Mouse (Mus musculus) hindbrain, embryonic 13.5 days (tissue): ENCODE results near the gene Itm2c. TPM values are rescaled to one million over a fixed set of nuclear protein-coding genes. Genes with fewer than 3 reads are reported as not detected.

ENCODE experiments used
- ATAC-seq: fragments of 200-750 bp; cut with Nextera tagmentation; 2 replicates; pipeline ENCODE4 v1.8.0; 2017; ENCODE audit warnings: moderate TSS enrichment; ENCODE audit not compliant: low FRiP score
- H3K27ac ChIP-seq: fragments of 300-500 bp; sonication (generic); 2 replicates; pipeline ENCODE4 v1.5.1; 2015; ENCODE audit warnings: inconsistent platforms, mild to moderate bottlenecking, moderate library complexity
- H3K27me3 ChIP-seq: fragments of 300-500 bp; sonication (generic); 2 replicates; pipeline ENCODE4 v1.6.1; 2015; ENCODE audit warnings: mild to moderate bottlenecking, inconsistent platforms
- H3K36me3 ChIP-seq: fragments of 300-500 bp; sonication (generic); 2 replicates; pipeline ENCODE4 v1.6.1; 2015; ENCODE audit warnings: mild to moderate bottlenecking, inconsistent platforms
- H3K4me1 ChIP-seq: fragments of 300-500 bp; sonication (generic); replicated peaks from 2 replicates; pipeline ENCODE4 v1.6.1; 2015; ENCODE audit warnings: inconsistent platforms
- H3K4me2 ChIP-seq: fragments of 300-500 bp; sonication (generic); 2 replicates; pipeline ENCODE4 v1.6.1; 2015; ENCODE audit warnings: inconsistent platforms, mild to moderate bottlenecking, moderate library complexity
- H3K4me3 ChIP-seq: fragments of 300-500 bp; sonication (generic); 2 replicates; pipeline ENCODE4 v1.5.1; 2015; ENCODE audit warnings: mild to moderate bottlenecking, inconsistent platforms
- H3K9ac ChIP-seq: fragments of 300-500 bp; sonication (generic); 2 replicates; pipeline ENCODE4 v1.6.1; 2015; ENCODE audit warnings: mild to moderate bottlenecking, inconsistent platforms
- H3K9me3 ChIP-seq: fragments of 300-500 bp; sonication (generic); 2 replicates; pipeline ENCODE4 v1.6.1; 2016; ENCODE audit warnings: inconsistent platforms
- WGBS: fragments of 180-500 bp; shearing (Covaris S2); methylation state at CpG from one replicate; pipeline ENCODE4 v1.1.7; 2015; 5-methylcytosine and 5-hydroxymethylcytosine counted together
- polyA plus RNA-seq: library from polyadenylated mRNA; unstranded; fragments of >200 nt; fragmentation: Nextera tagmentation; extraction: Ambion mirVana; gene quantifications from 2 replicates; pipeline ENCODE4 v1.2.1, GENCODE M21; 2015

Itm2c gene
- polyA plus RNA-seq, 1 experiment from 2014 or later, result 166 TPM

DNA sequence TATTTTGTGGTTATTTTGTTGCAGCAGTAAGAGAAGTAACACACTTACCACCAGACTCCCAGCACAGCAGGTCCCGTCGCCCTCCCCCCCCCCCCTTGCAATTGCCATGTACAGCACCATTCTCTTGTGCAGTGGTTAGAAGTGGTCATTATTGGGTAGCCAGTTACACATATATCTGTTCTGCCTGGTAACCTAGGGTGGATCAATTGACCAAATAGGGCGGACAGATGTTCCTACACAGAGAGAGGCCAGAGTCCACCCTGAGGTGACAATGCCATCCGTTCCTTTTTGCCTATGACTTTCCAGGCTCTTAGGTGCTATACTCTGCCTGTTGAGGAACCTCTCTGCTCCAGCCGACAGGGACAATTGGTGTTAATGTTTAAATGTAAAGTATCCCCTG lies 31.1 kb downstream of the Itm2c start:
- no peak overlapping the region for H3K9ac ChIP-seq
- H3K9me3 ChIP-seq, result no peaks in the 10 kb centered on the region
- H3K27ac ChIP-seq, result no peak overlapping the region
- peaks cover 38% of the 10 kb centered on the region for H3K4me1 ChIP-seq
- no peaks in the 10 kb centered on the region for H3K27me3 ChIP-seq
- no peak overlapping the region for H3K4me2 ChIP-seq
- H3K4me3 ChIP-seq, result no peak overlapping the region
- no peak for ATAC-seq
- 82% methylated on average over 5 of the region's 5 CpGs for WGBS
- H3K36me3 ChIP-seq, result no peaks in the 10 kb centered on the region

DNA sequence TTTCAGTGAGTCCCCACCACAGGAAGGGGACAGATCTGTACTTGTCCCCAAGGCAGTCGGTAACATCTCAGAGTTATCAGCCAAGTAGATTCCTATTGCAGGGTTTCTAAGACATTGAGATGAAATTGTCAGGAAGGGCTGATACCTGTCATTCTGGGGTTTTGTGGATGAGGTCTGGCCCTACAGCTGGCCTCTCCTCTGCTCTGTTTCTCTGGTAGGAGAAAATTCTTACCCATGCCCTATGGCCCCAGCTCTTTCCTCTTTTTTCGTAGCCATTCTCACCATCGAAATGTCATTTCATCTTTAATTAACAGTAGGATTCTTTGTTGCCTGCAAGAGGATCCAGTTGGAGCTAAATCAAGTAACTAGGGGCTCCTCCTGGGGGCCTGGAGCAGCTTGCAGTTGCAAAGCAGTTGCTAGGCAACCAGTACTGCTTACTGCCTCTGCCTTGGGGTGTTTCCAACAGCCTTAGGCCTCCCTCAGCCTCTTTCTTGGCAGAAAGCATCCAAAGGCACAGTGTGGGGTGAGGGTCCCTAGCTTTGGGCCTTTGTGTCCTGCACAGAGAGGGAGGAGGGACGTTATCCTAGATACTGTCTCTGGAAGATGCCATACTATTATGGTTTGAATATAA lies 34.1 kb downstream of the Itm2c start, which contains the start of gene 4933407L21Rik:
TSS of gene 4933407L21Rik (plus strand) at position 427 of the 631 bp plus-strand sequence.
- H3K27me3 ChIP-seq, result no peaks in the 10 kb centered on the region
- peak within 1 kb of the TSS; percentile 19; the same call in 1 of the 2 replicates for H3K4me2 ChIP-seq
- WGBS, result 21% methylated on average over 4 of the region's 4 CpGs
- no peak within 1 kb of the TSS for H3K4me3 ChIP-seq
- no peaks in the 10 kb centered on the region for H3K9me3 ChIP-seq
- 0 out of 2 replicates have a peak within 1 kb of the TSS, but pooled peaks have one; percentile 13 for H3K9ac ChIP-seq
- H3K36me3 ChIP-seq, result no peaks in the 10 kb centered on the region
- peak within 1 kb of the TSS; percentile 87 for H3K27ac ChIP-seq
- H3K4me1 ChIP-seq, result peaks cover 35% of the 10 kb centered on the region
- ATAC-seq, result peak; percentile 90

DNA sequence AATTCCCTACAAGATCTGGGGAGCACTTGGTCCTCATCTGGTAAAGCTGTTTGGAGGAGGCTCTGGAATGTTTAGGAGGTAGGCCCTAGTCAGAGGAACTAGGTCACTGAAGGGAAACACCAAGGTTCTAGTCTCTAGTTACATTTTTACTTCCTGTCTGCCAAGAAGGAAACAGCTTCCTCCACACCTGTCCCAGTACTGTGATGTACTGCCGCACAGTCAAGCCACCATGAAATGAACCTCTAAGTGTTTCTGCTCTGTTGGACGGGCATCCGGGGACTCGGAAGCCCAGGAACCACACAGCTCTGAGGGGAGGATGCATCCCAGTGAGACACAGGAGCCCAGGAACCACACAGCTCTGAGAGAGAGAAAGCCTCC lies 34.6 kb downstream of the Itm2c start:
- peak overlapping the region; percentile 87 for H3K27ac ChIP-seq
- peaks cover 40% of the 10 kb centered on the region for H3K4me1 ChIP-seq
- H3K9ac ChIP-seq, result no peak overlapping the region
- 0 out of 2 replicates have a peak overlapping the region, but pooled peaks have one; percentile 19 for H3K4me2 ChIP-seq
- no peak overlapping the region for H3K4me3 ChIP-seq
- H3K27me3 ChIP-seq, result no peaks in the 10 kb centered on the region
- H3K36me3 ChIP-seq, result no peaks in the 10 kb centered on the region
- WGBS, result 56% methylated on average over 4 of the region's 4 CpGs
- ATAC-seq, result peak; percentile 29
- H3K9me3 ChIP-seq, result no peaks in the 10 kb centered on the region

DNA sequence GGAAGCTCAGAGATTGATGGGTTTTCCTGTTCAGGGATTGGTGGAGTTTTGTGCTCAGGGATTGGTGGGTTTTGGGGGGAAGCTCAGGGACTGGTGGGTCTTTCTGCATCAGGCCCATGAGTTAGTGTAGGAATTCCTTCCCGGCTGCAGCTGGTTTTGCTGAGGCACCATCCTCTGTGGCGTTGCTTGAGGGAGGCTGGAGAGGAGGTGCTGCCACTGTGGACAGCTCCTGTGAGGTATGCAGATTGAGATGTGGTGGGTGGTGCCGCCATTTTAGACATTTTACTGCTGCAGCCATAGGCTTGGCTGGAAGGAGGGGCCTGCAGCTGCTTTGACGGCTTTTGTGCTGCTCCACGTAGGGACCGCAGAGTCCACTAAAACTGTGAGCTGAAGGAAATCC lies 35.3 kb downstream of the Itm2c start:
- peak overlapping the region; percentile 87 for H3K27ac ChIP-seq
- H3K4me1 ChIP-seq, result peaks cover 47% of the 10 kb centered on the region
- ATAC-seq, result no peak
- H3K4me2 ChIP-seq, result no peak overlapping the region
- no peak overlapping the region for H3K4me3 ChIP-seq
- WGBS, result 85% methylated on average over 6 of the region's 6 CpGs
- H3K9ac ChIP-seq, result no peak overlapping the region
- H3K27me3 ChIP-seq, result no peaks in the 10 kb centered on the region
- H3K9me3 ChIP-seq, result no peaks in the 10 kb centered on the region
- H3K36me3 ChIP-seq, result no peaks in the 10 kb centered on the region

DNA sequence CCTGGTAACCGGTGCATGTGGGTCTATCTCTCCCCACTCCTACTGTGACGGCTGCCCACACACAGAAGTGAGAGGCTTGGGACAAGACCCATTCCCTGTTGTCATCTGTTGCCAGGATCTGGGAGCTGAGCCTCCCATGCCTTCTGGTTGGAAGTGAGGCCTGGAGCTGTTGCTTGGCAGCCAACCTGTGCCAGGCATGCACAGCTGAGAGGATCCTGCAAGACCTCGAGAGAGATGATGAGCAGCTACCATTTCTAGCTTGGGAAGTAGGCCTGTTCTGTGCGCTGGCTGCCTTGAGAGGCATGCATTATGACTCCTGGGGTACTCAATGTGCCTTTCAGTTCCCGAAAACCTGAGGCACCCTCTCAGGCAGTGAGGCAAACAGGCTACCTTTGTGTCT lies 37.1 kb downstream of the Itm2c start:
- H3K4me3 ChIP-seq, result no peak overlapping the region
- H3K4me1 ChIP-seq, result peaks cover 55% of the 10 kb centered on the region
- no peaks in the 10 kb centered on the region for H3K27me3 ChIP-seq
- no peak overlapping the region for H3K27ac ChIP-seq
- no peak overlapping the region for H3K9ac ChIP-seq
- H3K4me2 ChIP-seq, result no peak overlapping the region
- WGBS, result 76% methylated on average over 5 of the region's 5 CpGs
- no peak for ATAC-seq
- no peaks in the 10 kb centered on the region for H3K9me3 ChIP-seq
- H3K36me3 ChIP-seq, result no peaks in the 10 kb centered on the region

DNA sequence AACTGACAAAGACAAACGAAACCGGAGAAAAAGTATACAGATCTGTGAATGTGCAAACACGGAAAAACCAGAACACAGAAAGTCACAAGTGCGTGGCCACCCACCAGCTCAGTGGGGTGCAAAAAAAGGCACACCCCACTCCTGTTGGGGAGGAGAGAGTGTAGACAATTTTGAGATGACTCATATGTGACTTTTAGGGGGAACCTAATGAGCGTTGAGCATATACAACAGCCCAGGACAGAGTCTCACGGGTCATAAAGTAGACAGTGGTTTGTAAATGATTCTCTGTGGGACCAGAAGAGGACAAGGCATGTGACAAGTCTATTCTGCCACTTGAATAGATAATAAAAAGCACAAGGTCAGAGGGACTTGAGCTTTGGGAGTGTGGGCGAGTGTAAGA lies 39.1 kb downstream of the Itm2c start:
- Histone ChIP-seq H3K27me3 (no peaks in the 10 kb centered on the region), H3K9me3 (no peaks in the 10 kb centered on the region), H3K4me3 (no peak overlapping the region), H3K27ac (peak overlapping the region; percentile 44), H3K4me1 (peaks cover 50% of the 10 kb centered on the region), H3K36me3 (no peaks in the 10 kb centered on the region), H3K9ac (peak overlapping the region; percentile 43; the same call in 1 of the 2 replicates), H3K4me2 (peak overlapping the region; percentile 28)
- ATAC-seq, result no peak
- 7% methylated on average over 7 of the region's 7 CpGs for WGBS

DNA sequence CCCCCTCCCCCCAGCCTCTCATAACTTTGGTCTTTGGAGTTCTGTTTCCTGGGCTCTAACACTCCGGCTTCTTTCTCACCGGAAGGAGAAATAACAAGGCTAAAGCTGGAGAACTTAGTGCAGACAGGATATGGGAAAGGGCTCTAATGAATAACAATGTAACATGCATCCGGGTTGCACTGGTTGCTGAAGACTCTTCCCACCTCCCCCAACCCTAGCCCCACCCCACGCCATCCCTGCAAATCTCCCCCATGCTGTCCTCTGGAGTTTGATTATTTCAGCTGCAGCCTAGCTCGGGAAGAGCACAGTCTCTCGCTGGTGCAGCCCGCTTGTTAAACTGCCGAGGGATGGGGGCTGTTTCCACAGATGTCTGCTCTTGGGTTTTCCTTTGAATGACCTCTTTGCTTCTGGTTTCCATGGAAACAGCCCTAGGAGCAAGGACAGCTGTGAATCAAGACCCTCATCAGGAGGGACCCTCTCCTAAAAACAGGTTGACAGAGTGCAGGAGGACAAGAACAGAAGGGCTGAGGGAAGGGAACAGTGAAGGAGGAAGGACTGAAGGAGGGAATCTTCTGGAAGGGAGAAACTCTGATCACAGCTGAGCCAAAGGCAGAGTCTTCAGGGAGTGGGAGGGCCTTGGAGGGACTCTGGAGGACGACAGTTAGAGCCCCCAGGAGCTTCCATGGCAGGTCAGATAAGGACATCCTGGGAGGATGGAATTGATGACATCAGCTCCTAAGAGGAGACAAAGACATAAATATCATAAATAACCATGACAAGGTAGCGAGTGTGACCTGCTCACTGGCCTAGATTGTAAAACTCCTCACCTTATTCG lies 39.8 kb downstream of the Itm2c start:
- Histone ChIP-seq H3K9ac (peak overlapping the region; percentile 43; the same call in 1 of the 2 replicates), H3K36me3 (no peaks in the 10 kb centered on the region), H3K4me2 (peak overlapping the region; percentile 28), H3K27ac (peak overlapping the region; percentile 44), H3K27me3 (no peaks in the 10 kb centered on the region), H3K4me3 (no peak overlapping the region), H3K9me3 (no peaks in the 10 kb centered on the region), H3K4me1 (peaks cover 44% of the 10 kb centered on the region)
- ATAC-seq, result peak; percentile 41
- WGBS, result 7% methylated on average over 11 of the region's 11 CpGs

DNA sequence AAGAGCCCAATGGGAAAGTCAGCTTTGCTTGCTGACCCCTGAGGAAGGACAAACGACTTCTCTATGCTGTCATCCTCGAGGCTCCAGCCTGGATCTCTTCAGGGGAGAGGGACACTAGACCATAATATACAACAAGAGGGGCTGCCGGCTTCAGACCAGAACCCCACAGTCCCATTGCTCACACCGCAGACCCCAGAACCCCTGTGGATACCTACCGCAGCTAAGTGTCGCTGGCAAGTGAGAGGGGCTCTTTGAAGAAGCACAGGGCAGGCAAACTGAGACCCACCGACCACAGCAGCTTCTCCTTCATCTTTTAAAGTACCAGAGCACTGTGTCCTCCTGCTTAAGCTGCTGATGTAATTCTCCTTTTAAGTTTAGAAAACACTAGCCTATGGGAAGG lies 40.5 kb downstream of the Itm2c start:
- H3K9me3 ChIP-seq, result no peaks in the 10 kb centered on the region
- no peak overlapping the region for H3K4me2 ChIP-seq
- H3K4me3 ChIP-seq, result no peak overlapping the region
- H3K9ac ChIP-seq, result no peak overlapping the region
- no peaks in the 10 kb centered on the region for H3K36me3 ChIP-seq
- ATAC-seq, result no peak
- WGBS, result 7% methylated on average over 7 of the region's 7 CpGs
- H3K27ac ChIP-seq, result 0 out of 2 replicates have a peak overlapping the region, but pooled peaks have one; percentile 2
- peaks cover 36% of the 10 kb centered on the region for H3K4me1 ChIP-seq
- H3K27me3 ChIP-seq, result no peaks in the 10 kb centered on the region

DNA sequence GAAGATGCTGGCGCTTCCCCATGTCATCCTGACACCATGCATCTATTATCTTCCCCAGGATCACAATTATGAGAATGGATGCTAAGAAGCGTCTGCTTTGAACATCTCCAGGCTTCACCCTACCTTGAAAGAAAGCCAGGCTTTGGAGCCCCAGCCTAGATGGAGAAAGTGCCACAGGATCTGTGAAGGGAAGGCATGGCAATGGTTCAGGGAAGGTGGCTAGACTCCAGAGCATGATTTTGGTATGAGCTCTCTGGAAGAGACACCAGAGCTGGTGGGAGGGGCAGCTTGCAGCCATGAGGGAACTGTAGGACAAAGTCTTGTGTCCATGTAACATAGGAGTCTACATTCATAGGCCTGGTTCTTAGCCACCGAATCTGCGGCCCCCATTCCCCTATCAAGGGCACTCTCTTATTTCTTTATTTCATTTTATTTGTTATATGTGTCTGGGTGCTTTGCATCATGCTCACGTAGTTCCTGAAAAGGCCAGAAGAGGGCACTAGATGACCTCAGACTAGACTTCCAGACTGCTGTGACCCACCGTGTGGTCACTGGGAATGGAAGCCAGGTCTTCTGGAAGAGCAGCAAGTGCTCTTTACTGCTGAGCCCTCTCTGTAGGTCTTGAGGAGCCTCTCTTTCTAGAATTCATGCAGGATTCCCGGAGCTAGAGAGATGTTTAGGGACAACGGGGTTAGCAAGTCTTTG lies 41.2 kb downstream of the Itm2c start:
- 45% methylated on average over 8 of the region's 8 CpGs for WGBS
- Histone ChIP-seq H3K4me1 (peaks cover 36% of the 10 kb centered on the region), H3K9me3 (no peaks in the 10 kb centered on the region), H3K27me3 (no peaks in the 10 kb centered on the region), H3K27ac (no peak overlapping the region), H3K4me3 (no peak overlapping the region), H3K9ac (no peak overlapping the region), H3K4me2 (no peak overlapping the region), H3K36me3 (no peaks in the 10 kb centered on the region)
- ATAC-seq, result no peak

DNA sequence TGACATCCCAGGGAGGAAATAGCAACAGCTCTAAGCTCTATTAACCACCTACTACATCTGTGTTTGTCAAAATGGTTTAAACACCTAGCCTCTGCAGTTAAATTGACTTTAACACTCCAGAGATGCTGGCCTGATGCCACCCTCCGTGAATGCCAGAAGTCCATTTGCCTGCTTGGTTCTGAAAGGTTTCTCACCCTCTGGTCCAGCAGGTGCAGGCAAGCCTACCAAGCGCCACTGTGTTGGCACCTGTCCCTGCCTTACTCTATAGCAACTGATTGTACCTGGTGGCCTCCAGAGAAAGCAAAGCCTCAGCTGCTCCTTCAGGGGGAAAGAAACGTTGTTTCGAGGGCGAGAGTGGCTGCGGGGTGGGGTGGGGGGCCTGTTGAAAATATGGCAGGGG lies 42.2 kb downstream of the Itm2c start:
- ATAC-seq, result no peak
- H3K27ac ChIP-seq, result no peak overlapping the region
- H3K27me3 ChIP-seq, result no peaks in the 10 kb centered on the region
- H3K9me3 ChIP-seq, result no peaks in the 10 kb centered on the region
- 83% methylated on average over 6 of the region's 6 CpGs for WGBS
- H3K4me3 ChIP-seq, result no peak overlapping the region
- H3K9ac ChIP-seq, result no peak overlapping the region
- peaks cover 31% of the 10 kb centered on the region for H3K4me1 ChIP-seq
- no peak overlapping the region for H3K4me2 ChIP-seq
- no peaks in the 10 kb centered on the region for H3K36me3 ChIP-seq

DNA sequence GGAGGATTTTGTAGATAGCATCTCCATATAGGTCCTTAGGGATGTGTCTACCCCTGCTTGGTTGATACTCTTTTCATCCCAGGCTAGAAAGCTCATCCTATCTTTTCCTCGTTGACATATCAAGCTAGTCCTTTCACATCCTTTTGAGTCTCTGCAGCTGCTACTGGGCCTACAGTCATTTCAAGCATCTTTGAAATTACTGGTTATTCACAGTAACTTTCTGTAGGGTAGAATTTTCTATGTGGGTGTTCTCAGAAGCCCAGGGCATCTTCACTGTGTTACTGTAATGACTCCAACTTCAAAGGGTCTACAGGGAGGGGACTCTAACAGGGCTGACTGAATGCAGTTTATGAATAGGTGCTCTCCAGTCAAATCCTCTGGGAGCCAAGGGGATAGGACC lies 43.2 kb downstream of the Itm2c start:
- H3K4me2 ChIP-seq, result no peak overlapping the region
- H3K4me1 ChIP-seq, result peaks cover 29% of the 10 kb centered on the region
- no peak overlapping the region for H3K9ac ChIP-seq
- no peaks in the 10 kb centered on the region for H3K36me3 ChIP-seq
- 80% methylated on average over 1 of the region's 1 CpGs for WGBS
- no peaks in the 10 kb centered on the region for H3K27me3 ChIP-seq
- H3K4me3 ChIP-seq, result no peak overlapping the region
- no peak overlapping the region for H3K27ac ChIP-seq
- no peak for ATAC-seq
- no peaks in the 10 kb centered on the region for H3K9me3 ChIP-seq

DNA sequence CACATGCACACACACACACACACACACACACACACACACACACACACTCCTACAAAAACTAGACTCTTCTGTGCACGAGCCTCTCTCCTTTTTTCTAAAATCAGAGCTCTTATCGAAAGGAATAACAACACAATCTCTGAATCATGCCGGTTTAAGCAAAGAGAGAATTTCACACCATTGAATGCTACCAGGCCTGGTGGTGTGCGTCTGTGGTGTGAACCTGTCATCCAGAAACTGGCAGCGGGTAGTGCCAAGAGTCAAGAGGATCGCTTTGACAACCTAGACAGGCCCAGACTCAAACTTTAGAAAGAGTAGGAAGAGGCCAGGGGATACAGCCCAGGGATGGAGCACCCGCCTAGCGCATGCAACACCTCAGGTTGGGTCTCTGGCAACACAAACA lies 48.2 kb downstream of the Itm2c start:
- Histone ChIP-seq H3K4me1 (no peaks in the 10 kb centered on the region), H3K9ac (no peak overlapping the region), H3K4me2 (no peak overlapping the region), H3K27me3 (no peaks in the 10 kb centered on the region), H3K4me3 (no peak overlapping the region), H3K36me3 (no peaks in the 10 kb centered on the region), H3K27ac (no peak overlapping the region), H3K9me3 (no peaks in the 10 kb centered on the region)
- no peak for ATAC-seq
- WGBS, result 86% methylated on average over 8 of the region's 8 CpGs
